Mouse (Mus musculus): Measurements from ENCODE around the gene Zfp599.

- TF ChIP-seq POLR2A (IDR thresholded peaks at IDR 0.05; ENCODE audit: borderline replicate concordance, extremely low read depth, low read depth, low read length) (no peak), CTCF (IDR thresholded peaks at IDR 0.05; ENCODE audit: insufficient read depth, low read length) (no peak)
Observed at GRCm38 (mm10) chr9:22224066-22224465, 35.6 kb downstream of the Zfp599 start.

Measured in lung, adult 2 months (tissue).